Mouse (Mus musculus): Measurements from ENCODE around the gene Folr1.

DNA sequence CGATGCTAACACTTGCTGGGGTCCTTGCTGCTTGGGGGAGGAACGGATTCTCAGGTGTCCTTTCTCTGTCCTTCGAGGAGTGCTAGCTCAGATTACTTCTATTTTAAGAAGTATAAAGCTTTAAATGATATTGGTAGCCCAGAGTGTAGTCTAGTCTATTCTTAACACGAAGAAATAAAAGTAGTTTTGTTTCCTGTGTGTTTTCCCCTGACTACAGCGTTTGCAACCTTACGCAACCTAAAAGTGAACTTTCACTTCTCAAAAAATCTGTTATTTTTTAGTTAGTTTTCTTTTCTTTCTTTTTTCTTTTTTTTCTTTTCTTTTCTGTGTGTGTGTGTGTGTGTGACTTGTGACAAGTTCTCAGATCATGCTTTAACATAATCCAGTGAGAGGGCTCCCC, 18.9 kb downstream of the Folr1 start:
- TF ChIP-seq CTCF (IDR thresholded peaks at IDR 0.05; ENCODE audit: extremely low read depth, insufficient read depth, insufficient read length, insufficient replicate concordance), result no peak
- no peak for TF ChIP-seq POLR2A (IDR thresholded peaks at IDR 0.05; ENCODE audit: low read depth, low read length)
